Mouse (Mus musculus) left cerebral cortex, postnatal 4 days (tissue): ENCODE results near the gene Wipf3. TPM values are rescaled to one million over a fixed set of nuclear protein-coding genes. Genes with fewer than 3 reads are reported as not detected.

Source experiments
- DNase-seq: peaks from one replicate; pipeline ENCODE4 v3.0.0-alpha.2; 2022
- intact Hi-C: fragments of 180-260 bp; cut with DNase I; formaldehyde crosslinking; loops from one replicate; pipeline ENCODE4 v1.15.1; 2025
- total RNA-seq, 2 experiments: library from RNA; stranded (reverse); gene quantifications; 2 replicates each; pipeline ENCODE4 v1.2.3; 2021

Gene Wipf3
- total RNA-seq, 2 experiments from 2014 or later, result 21.9 to 22.6 TPM

GRCm38 (mm10) chr6:54516512-54517134, 87.2 kb downstream of the Wipf3 start:
- intact Hi-C loops, result no loop called here
- DNase-seq, result no peak

GRCm38 (mm10) chr6:54518758-54519157, 89.4 kb downstream of the Wipf3 start:
- intact Hi-C loops, result no loop called here
- DNase-seq, result peak; percentile 36

GRCm38 (mm10) chr6:54528666-54529065, 99.3 kb downstream of the Wipf3 start:
- intact Hi-C loops, result no loop called here
- DNase-seq, result no peak

- intact Hi-C loops, result no loop called here
- DNase-seq, result no peak
These were observed 100.8 kb downstream of the Wipf3 start for GRCm38 (mm10) chr6:54530182-54530581.

- intact Hi-C loops, result no loop called here
- peak; percentile 62 for DNase-seq
These were observed 101.7 kb downstream of the Wipf3 start for GRCm38 (mm10) chr6:54531048-54531481.

GRCm38 (mm10) chr6:54535485-54535884, 106.1 kb downstream of the Wipf3 start:
- no peak for DNase-seq
- intact Hi-C loops, result no loop called here

GRCm38 (mm10) chr6:54537053-54537452, 107.7 kb downstream of the Wipf3 start:
- DNase-seq, result no peak
- intact Hi-C loops, result no loop called here

GRCm38 (mm10) chr6:54538773-54539173, 109.4 kb downstream of the Wipf3 start:
- intact Hi-C loops, result no loop called here
- no peak for DNase-seq

- no peak for DNase-seq
- intact Hi-C loops, result no loop called here
These were observed 110.0 kb downstream of the Wipf3 start for GRCm38 (mm10) chr6:54539396-54539795.

GRCm38 (mm10) chr6:54540252-54540887, 111.0 kb downstream of the Wipf3 start:
- no peak for DNase-seq
- intact Hi-C loops, result no loop called here

GRCm38 (mm10) chr6:54542836-54543235, 113.4 kb downstream of the Wipf3 start:
- intact Hi-C loops, result no loop called here
- no peak for DNase-seq

- intact Hi-C loops, result no loop called here
- DNase-seq, result no peak
These were observed 114.2 kb downstream of the Wipf3 start for GRCm38 (mm10) chr6:54543646-54544045.

GRCm38 (mm10) chr6:54548314-54549019, 119.1 kb downstream of the Wipf3 start:
- DNase-seq, result peak; percentile 51

GRCm38 (mm10) chr6:54549311-54549710, 119.9 kb downstream of the Wipf3 start:
- intact Hi-C loops, result no loop called here
- no peak for DNase-seq

More at GRCm38 (mm10) chr6:54548314-54549019, 119.1 kb downstream of the Wipf3 start:
- intact Hi-C loops, result no loop called here

GRCm38 (mm10) chr6:54550801-54551323, 121.5 kb downstream of the Wipf3 start:
- no peak for DNase-seq
- intact Hi-C loops, result no loop called here

GRCm38 (mm10) chr6:54552721-54553413, 123.5 kb downstream of the Wipf3 start:
- intact Hi-C loops, result no loop called here
- no peak for DNase-seq

Other genes with a start within 250 kb of the Wipf3 start
- 1 to 10 TPM; 2.6 to 2.9 TPM for gene Prr15, start 103.8 kb upstream of the Wipf3 start, total RNA-seq
- 100 to 1,000 TPM; 180 to 182 TPM for gene Scrn1, start 136.9 kb downstream of the Wipf3 start, total RNA-seq
- 10 to 100 TPM; 13.5 to 14.8 TPM for gene Plekha8, start 165.5 kb downstream of the Wipf3 start, total RNA-seq
- 1 to 10 TPM; 7.6 to 7.8 TPM for gene Fkbp14, start 167.7 kb downstream of the Wipf3 start, total RNA-seq